Mouse (Mus musculus) kidney, postnatal 25 days (tissue): Measurements from ENCODE around the gene Ryr1.

Experiments used
- DNase-seq, 2 experiments: peaks; one replicate each; pipeline ENCODE4 v3.0.0; 2021; ENCODE audit warnings: mixed read lengths in 2 of 2

The Ryr1 gene

GRCm38 (mm10) chr7:29124970-29125369 lies at the start of gene Ryr1:
Gene Ryr1, minus strand, starts transcription at chr7:29125179.
- peak; percentile 57 to 76 for DNase-seq

GRCm38 (mm10) chr7:29172390-29173016 lies 47.5 kb upstream of the Ryr1 start:
- no peak for DNase-seq

GRCm38 (mm10) chr7:29171562-29172097 lies 46.7 kb upstream of the Ryr1 start:
- DNase-seq, result no peak

- DNase-seq, result no peak
Measured at GRCm38 (mm10) chr7:29170755-29171561, 46.0 kb upstream of the Ryr1 start.

GRCm38 (mm10) chr7:29170066-29170754 lies 45.2 kb upstream of the Ryr1 start, which contains the start of the genes Ggn and Spred3:
Gene Ggn, plus strand, starts transcription at chr7:29170210.
Gene Spred3, minus strand, starts transcription at chr7:29170411.
- peak; percentile 92 to 94 for DNase-seq

- peak; percentile 83 to 90 for DNase-seq
Measured at GRCm38 (mm10) chr7:29169231-29170065, 44.5 kb upstream of the Ryr1 start.

- no peak for DNase-seq
Measured at GRCm38 (mm10) chr7:29168791-29169230, 43.8 kb upstream of the Ryr1 start.

- no peak for DNase-seq
Measured at GRCm38 (mm10) chr7:29168121-29168695, 43.2 kb upstream of the Ryr1 start.

- no peak for DNase-seq
Measured at GRCm38 (mm10) chr7:29167656-29168055, 42.7 kb upstream of the Ryr1 start.

- DNase-seq, result peak; percentile 81 to 91
Measured at GRCm38 (mm10) chr7:29162750-29163525, 38.0 kb upstream of the Ryr1 start.

- DNase-seq, result no peak
Measured at GRCm38 (mm10) chr7:29162294-29162693, 37.3 kb upstream of the Ryr1 start.

- DNase-seq, result no peak
Measured at GRCm38 (mm10) chr7:29158264-29158663, 33.3 kb upstream of the Ryr1 start.

GRCm38 (mm10) chr7:29155838-29156782 lies 31.1 kb upstream of the Ryr1 start, which contains the start of gene Fam98c:
Gene Fam98c, minus strand, starts transcription at chr7:29156234.
- DNase-seq, result peak; percentile 91 to 95

- DNase-seq, result peak; percentile 94 to 96
Measured at GRCm38 (mm10) chr7:29155196-29155837, 30.3 kb upstream of the Ryr1 start.

GRCm38 (mm10) chr7:29154018-29154720 lies 29.2 kb upstream of the Ryr1 start:
- no peak for DNase-seq

GRCm38 (mm10) chr7:29151486-29151885 lies 26.5 kb upstream of the Ryr1 start:
- DNase-seq, result no peak

GRCm38 (mm10) chr7:29148771-29149170 lies 23.8 kb upstream of the Ryr1 start:
- DNase-seq, result peak; percentile 38 to 73

- DNase-seq, result no peak
Measured at GRCm38 (mm10) chr7:29146625-29147367, 21.8 kb upstream of the Ryr1 start.
